Mouse (Mus musculus) liver, embryonic 14.5 days (tissue): ENCODE measurements around the gene AW551984.

Source experiments
- CTCF ChIP-seq: IDR thresholded peaks from 2 replicates; pipeline ENCODE4 v1.5.1; 2016; ENCODE audit warnings: antibody characterized with exemption, low read depth, control low read depth
- EP300 ChIP-seq: IDR thresholded peaks from 2 replicates; pipeline ENCODE4 v1.6.1; 2016; ENCODE audit warnings: antibody characterized with exemption, low read depth

- TF ChIP-seq EP300 = no peak
- no peak for TF ChIP-seq CTCF
These were observed 28.7 kb downstream of the AW551984 start, which contains the start of gene Olfr959 for GRCm38 (mm10) chr9:39575469-39575868.
